Mouse (Mus musculus): Measurements from ENCODE around the gene Tuba1a. TPM values are rescaled to one million over a fixed set of nuclear protein-coding genes. Genes with fewer than 3 reads are reported as not detected.
"Not testable (repeated sequence)": the region's sequence is repeated elsewhere in the genome, so short reads cannot be mapped to it uniquely, and the experiment has no call there.

Tuba1a gene
- polyA plus RNA-seq, 1 experiment from 2014 or later: 7,669 TPM

- Histone ChIP-seq H3K4me1 (ENCODE audit: control insufficient read depth, insufficient read depth, low read length) (peaks cover 1% of the 10 kb centered on the region; the same call in 1 of the 2 replicates), H3K4me3 (ENCODE audit: low read depth, low read length) (no peak overlapping the region), H3K4me2 (no peak overlapping the region), H3K27me3 (ENCODE audit: control insufficient read depth, insufficient read depth, low read length) (no peaks in the 10 kb centered on the region), H3K9ac (ENCODE audit: low read length) (no peak overlapping the region), H3K27ac (ENCODE audit: low read depth, low read length) (no peak overlapping the region), H3K9me3 (ENCODE audit: control insufficient read depth, low read length) (no peaks in the 10 kb centered on the region; the same call in 1 of the 2 replicates), H3K36me3 (ENCODE audit: control insufficient read depth, insufficient read depth, low read length) (no peaks in the 10 kb centered on the region)
- 70% methylated on average over 10 of the region's 10 CpGs for WGBS
- ATAC-seq (ENCODE audit: low FRiP score) (no peak), DNase-seq (ENCODE audit: low spot score, missing footprints) (peak; percentile 72)
Measured at GRCm38 (mm10) chr15:98940816-98941215, 12.7 kb downstream of the Tuba1a start.

DNA sequence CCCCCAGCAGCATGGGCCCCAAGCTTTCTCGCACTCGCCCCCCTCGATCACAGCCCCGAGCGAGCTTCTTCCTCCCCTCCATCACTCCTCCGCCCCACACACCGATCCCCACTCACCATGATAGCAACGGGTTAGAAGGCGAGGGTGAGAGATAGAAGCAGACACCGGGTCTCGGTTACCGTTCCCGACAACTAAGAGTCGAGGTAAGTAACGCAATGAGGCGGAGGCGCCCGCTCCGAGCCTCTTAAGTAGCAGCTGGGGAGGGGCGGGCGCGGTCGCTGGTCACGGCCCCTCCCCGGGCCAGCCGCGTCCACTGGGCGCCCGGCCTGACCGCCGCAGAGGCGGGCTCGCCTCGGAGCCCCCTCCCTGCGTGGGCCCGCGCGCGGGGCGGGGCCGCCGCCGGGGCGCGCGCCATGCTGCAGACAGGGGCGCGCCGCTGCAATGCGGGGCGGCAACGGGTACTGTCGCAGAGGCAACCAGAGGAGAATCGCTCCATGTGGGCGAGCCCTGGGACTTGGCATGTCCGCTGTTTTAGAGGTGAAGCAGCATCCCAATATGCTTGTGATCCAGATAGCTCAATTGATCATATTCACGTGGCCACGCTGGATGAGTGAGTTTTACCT is 19.2 kb downstream of the Tuba1a start, which contains the start of gene Tuba1b:
Gene Tuba1b, minus strand, starts transcription at position 349 of the 623 bp plus-strand sequence.
- Histone ChIP-seq H3K4me3 (ENCODE audit: low read depth, low read length) (peak within 1 kb of the TSS; percentile 75), H3K4me1 (ENCODE audit: control insufficient read depth, insufficient read depth, low read length) (peaks cover 14% of the 10 kb centered on the region), H3K9me3 (ENCODE audit: control insufficient read depth, low read length) (no peaks in the 10 kb centered on the region), H3K27ac (ENCODE audit: low read depth, low read length) (peak within 1 kb of the TSS; percentile 96), H3K9ac (ENCODE audit: low read length) (peak within 1 kb of the TSS; percentile 97), H3K27me3 (ENCODE audit: control insufficient read depth, insufficient read depth, low read length) (no peaks in the 10 kb centered on the region), H3K4me2 (peak within 1 kb of the TSS; percentile 98), H3K36me3 (ENCODE audit: control insufficient read depth, insufficient read depth, low read length) (peaks cover 2% of the 10 kb centered on the region)
- under 1% methylated on average over 54 of the region's 58 CpGs for WGBS
- DNase-seq (ENCODE audit: low spot score, missing footprints) (peak; percentile 99), ATAC-seq (ENCODE audit: low FRiP score) (peak; percentile 96)

DNA sequence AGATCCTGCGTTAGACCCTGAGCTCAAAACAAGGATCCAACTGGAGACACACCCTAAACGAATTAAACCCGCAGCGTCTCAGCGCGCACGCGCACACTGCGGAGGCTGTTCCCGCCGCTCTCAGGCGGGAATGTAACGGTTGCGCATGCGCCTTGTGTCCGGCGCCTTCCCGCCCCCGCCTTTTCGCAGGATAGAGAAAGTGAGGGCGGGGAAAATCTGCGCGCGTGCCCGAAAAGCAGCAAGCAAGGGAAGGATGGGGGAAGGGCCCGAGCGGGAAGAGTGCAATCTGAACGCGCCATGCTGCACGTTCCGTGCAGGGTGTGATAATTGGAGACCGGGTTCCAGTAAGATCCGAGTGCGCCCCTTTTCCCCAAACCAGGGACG is 19.7 kb downstream of the Tuba1a start:
- 0% methylated on average over 35 of the region's 35 CpGs for WGBS
- H3K36me3 ChIP-seq (ENCODE audit: control insufficient read depth, insufficient read depth, low read length): peaks cover 2% of the 10 kb centered on the region
- no peaks in the 10 kb centered on the region for H3K9me3 ChIP-seq (ENCODE audit: control insufficient read depth, low read length)
- H3K4me3 ChIP-seq (ENCODE audit: low read depth, low read length): peak overlapping the region; percentile 75
- peak overlapping the region; percentile 96 for H3K27ac ChIP-seq (ENCODE audit: low read depth, low read length)
- peaks cover 14% of the 10 kb centered on the region for H3K4me1 ChIP-seq (ENCODE audit: control insufficient read depth, insufficient read depth, low read length)
- ATAC-seq (ENCODE audit: low FRiP score): peak; percentile 85
- peak overlapping the region; percentile 98 for H3K4me2 ChIP-seq
- H3K9ac ChIP-seq (ENCODE audit: low read length): peak overlapping the region; percentile 97
- peak; percentile 99 for DNase-seq (ENCODE audit: low spot score, missing footprints)
- H3K27me3 ChIP-seq (ENCODE audit: control insufficient read depth, insufficient read depth, low read length): no peaks in the 10 kb centered on the region

DNA sequence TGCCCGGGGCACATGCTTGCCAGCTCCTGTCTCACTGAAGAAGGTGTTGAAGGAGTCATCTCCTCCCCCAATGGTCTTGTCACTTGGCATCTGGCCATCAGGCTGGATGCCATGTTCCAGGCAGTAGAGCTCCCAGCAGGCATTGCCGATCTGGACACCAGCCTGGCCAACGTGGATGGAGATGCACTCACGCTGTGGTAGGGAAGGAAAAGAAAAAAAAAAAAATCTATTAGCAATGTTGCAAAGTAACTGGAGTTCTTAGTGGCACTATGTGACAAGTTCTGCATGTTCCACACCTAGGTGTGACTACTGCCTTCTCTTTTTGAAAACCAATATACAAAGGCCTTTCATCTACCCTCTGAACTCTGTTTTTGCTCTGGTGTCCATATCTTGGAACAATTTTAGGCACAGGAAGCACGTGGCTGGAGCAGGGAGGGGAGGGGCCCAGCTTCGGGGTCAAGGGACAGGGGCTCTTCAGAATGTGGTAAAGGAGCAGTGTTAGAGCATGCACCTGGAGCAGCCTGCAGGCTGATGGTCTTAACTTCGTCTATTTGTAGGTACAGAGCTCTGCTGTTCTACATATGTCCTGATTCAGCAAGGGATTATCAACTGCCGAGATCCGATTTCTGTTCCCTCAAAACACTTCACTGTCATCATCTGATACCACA is 20.4 kb downstream of the Tuba1a start:
- Histone ChIP-seq H3K9ac (ENCODE audit: low read length) (peak overlapping the region; percentile 97), H3K4me3 (ENCODE audit: low read depth, low read length) (peak overlapping the region; percentile 75), H3K27ac (ENCODE audit: low read depth, low read length) (peak overlapping the region; percentile 96), H3K4me1 (ENCODE audit: control insufficient read depth, insufficient read depth, low read length) (peaks cover 14% of the 10 kb centered on the region), H3K4me2 (peak overlapping the region; percentile 98)
- H3K27me3 ChIP-seq (ENCODE audit: control insufficient read depth, insufficient read depth, low read length); H3K36me3 ChIP-seq (ENCODE audit: control insufficient read depth, insufficient read depth, low read length); ATAC-seq (ENCODE audit: low FRiP score); H3K9me3 ChIP-seq (ENCODE audit: control insufficient read depth, low read length); DNase-seq (ENCODE audit: low spot score, missing footprints): not testable (repeated sequence)
- WGBS: 20% methylated on average over 8 of the region's 9 CpGs

GRCm38 (mm10) chr15:98930998-98931397 is 22.5 kb downstream of the Tuba1a start:
- Histone ChIP-seq H3K9ac (ENCODE audit: low read length) (no peak overlapping the region), H3K9me3 (ENCODE audit: control insufficient read depth, low read length) (no peaks in the 10 kb centered on the region), H3K4me1 (ENCODE audit: control insufficient read depth, insufficient read depth, low read length) (peaks cover 14% of the 10 kb centered on the region), H3K36me3 (ENCODE audit: control insufficient read depth, insufficient read depth, low read length) (peaks cover 2% of the 10 kb centered on the region), H3K27me3 (ENCODE audit: control insufficient read depth, insufficient read depth, low read length) (no peaks in the 10 kb centered on the region), H3K27ac (ENCODE audit: low read depth, low read length) (no peak overlapping the region), H3K4me2 (no peak overlapping the region), H3K4me3 (ENCODE audit: low read depth, low read length) (no peak overlapping the region)
- ATAC-seq (ENCODE audit: low FRiP score): no peak
- peak; percentile 86 for DNase-seq (ENCODE audit: low spot score, missing footprints)
- WGBS: 81% methylated on average over 3 of the region's 3 CpGs

GRCm38 (mm10) chr15:98930017-98930734 is 23.3 kb downstream of the Tuba1a start:
- Histone ChIP-seq H3K27me3 (ENCODE audit: control insufficient read depth, insufficient read depth, low read length) (no peaks in the 10 kb centered on the region), H3K9me3 (ENCODE audit: control insufficient read depth, low read length) (no peaks in the 10 kb centered on the region), H3K4me1 (ENCODE audit: control insufficient read depth, insufficient read depth, low read length) (peaks cover 7% of the 10 kb centered on the region), H3K36me3 (ENCODE audit: control insufficient read depth, insufficient read depth, low read length) (peaks cover 2% of the 10 kb centered on the region), H3K27ac (ENCODE audit: low read depth, low read length) (0 out of 2 replicates have a peak overlapping the region, but pooled peaks have one; percentile 16), H3K9ac (ENCODE audit: low read length) (no peak overlapping the region), H3K4me2 (no peak overlapping the region), H3K4me3 (ENCODE audit: low read depth, low read length) (no peak overlapping the region)
- DNase-seq (ENCODE audit: low spot score, missing footprints) (peak; percentile 87), ATAC-seq (ENCODE audit: low FRiP score) (no peak)
- 54% methylated on average over 8 of the region's 8 CpGs for WGBS

DNA sequence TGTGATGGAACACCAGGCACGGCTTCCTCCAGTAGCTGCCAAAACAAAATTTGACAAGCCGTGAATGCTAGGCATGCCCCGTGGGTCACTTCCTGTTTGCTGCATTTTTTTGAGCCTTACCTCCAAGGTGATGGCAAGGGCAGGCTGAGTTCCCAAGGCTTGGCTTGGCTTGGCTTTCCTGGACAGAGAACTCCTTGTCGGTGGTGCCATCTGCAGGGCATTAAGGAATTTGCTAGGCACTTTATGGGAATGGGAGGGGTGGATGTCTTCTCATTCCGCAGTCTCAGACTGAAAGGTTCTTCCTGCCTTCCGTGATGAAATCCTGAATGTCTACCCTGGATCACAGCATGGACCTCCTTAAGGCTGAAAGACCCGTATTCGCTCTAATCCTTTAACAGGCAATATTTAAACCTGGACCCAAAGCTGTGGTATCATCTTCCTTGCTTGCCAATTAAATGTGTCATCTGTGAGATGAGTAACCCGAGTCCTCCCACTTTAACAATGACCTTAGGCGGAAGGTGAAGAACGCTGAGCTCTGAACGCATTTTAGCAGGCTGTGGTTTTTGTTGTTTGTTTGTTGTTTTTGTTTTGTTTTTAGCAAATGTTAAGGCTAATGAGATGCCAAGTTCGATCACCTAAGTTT is 24.8 kb downstream of the Tuba1a start:
- H3K9ac ChIP-seq (ENCODE audit: low read length): no peak overlapping the region
- no peaks in the 10 kb centered on the region for H3K9me3 ChIP-seq (ENCODE audit: control insufficient read depth, low read length)
- peak; percentile 92 for DNase-seq (ENCODE audit: low spot score, missing footprints)
- peak; percentile 16; the same call in 1 of the 2 replicates for ATAC-seq (ENCODE audit: low FRiP score)
- H3K4me3 ChIP-seq (ENCODE audit: low read depth, low read length): no peak overlapping the region
- no peaks in the 10 kb centered on the region for H3K27me3 ChIP-seq (ENCODE audit: control insufficient read depth, insufficient read depth, low read length)
- no peak overlapping the region for H3K27ac ChIP-seq (ENCODE audit: low read depth, low read length)
- H3K4me2 ChIP-seq: no peak overlapping the region
- H3K36me3 ChIP-seq (ENCODE audit: control insufficient read depth, insufficient read depth, low read length): peaks cover 2% of the 10 kb centered on the region
- peaks cover 4% of the 10 kb centered on the region for H3K4me1 ChIP-seq (ENCODE audit: control insufficient read depth, insufficient read depth, low read length)
- 19% methylated on average over 13 of the region's 13 CpGs for WGBS

DNA sequence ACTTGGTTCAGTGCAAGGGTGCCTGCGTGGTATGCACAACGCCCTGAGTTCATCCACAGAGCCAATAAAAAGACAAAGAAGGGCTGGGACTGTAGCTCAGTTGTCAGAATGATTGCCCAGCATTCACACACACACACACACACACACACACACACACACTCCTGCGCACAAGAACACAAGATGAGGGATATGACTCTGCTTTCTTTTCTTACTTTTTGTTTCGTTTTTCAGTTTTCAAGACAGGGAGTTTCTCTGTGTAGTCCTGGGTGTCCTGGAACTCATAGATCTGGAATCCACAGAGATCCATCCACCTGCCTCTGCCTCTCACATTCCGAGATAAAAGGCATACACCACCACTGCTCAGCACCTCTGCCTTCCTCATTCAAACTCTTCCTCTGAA is 25.9 kb downstream of the Tuba1a start:
- WGBS: 87% methylated on average over 5 of the region's 5 CpGs
- Histone ChIP-seq H3K27me3 (ENCODE audit: control insufficient read depth, insufficient read depth, low read length) (no peaks in the 10 kb centered on the region), H3K36me3 (ENCODE audit: control insufficient read depth, insufficient read depth, low read length) (peaks cover 2% of the 10 kb centered on the region; the same call in 1 of the 2 replicates), H3K27ac (ENCODE audit: low read depth, low read length) (no peak overlapping the region), H3K4me1 (ENCODE audit: control insufficient read depth, insufficient read depth, low read length) (no peaks in the 10 kb centered on the region), H3K4me3 (ENCODE audit: low read depth, low read length) (no peak overlapping the region), H3K9me3 (ENCODE audit: control insufficient read depth, low read length) (no peaks in the 10 kb centered on the region), H3K9ac (ENCODE audit: low read length) (0 out of 2 replicates have a peak overlapping the region, but pooled peaks have one; percentile 4), H3K4me2 (no peak overlapping the region)
- ATAC-seq (ENCODE audit: low FRiP score): no peak
- DNase-seq (ENCODE audit: low spot score, missing footprints): no peak
